Mouse (Mus musculus): ENCODE data around the gene Gsk3a.
A peak's percentile ranks its signal among the peaks of the same experiment; 100 is the strongest.

The Gsk3a gene

GRCm38 (mm10) chr7:25219756-25220456 lies 17.7 kb downstream of the Gsk3a start:
- DNase-seq: peak; percentile 97

- no peak for DNase-seq
Observed at GRCm38 (mm10) chr7:25219416-25219750, 18.3 kb downstream of the Gsk3a start.

GRCm38 (mm10) chr7:25218705-25219415 lies 18.8 kb downstream of the Gsk3a start:
- DNase-seq: peak; percentile 51

- DNase-seq: no peak
Observed at GRCm38 (mm10) chr7:25217653-25218395, 19.8 kb downstream of the Gsk3a start.

GRCm38 (mm10) chr7:25214172-25214571 lies 23.5 kb downstream of the Gsk3a start:
- DNase-seq: no peak

GRCm38 (mm10) chr7:25213099-25213498 lies 24.6 kb downstream of the Gsk3a start:
- DNase-seq: no peak

GRCm38 (mm10) chr7:25210482-25210881 lies 27.2 kb downstream of the Gsk3a start:
- no peak for DNase-seq

- DNase-seq: no peak
Observed at GRCm38 (mm10) chr7:25209161-25209622, 28.5 kb downstream of the Gsk3a start.

- DNase-seq: no peak
Observed at GRCm38 (mm10) chr7:25206094-25206830, 31.4 kb downstream of the Gsk3a start.

- no peak for DNase-seq
Observed at GRCm38 (mm10) chr7:25205355-25206093, 32.1 kb downstream of the Gsk3a start.

GRCm38 (mm10) chr7:25203624-25204023 lies 34.0 kb downstream of the Gsk3a start:
- DNase-seq: no peak

GRCm38 (mm10) chr7:25197384-25198018 lies 40.1 kb downstream of the Gsk3a start:
- DNase-seq: peak; percentile 31

- DNase-seq: no peak
Observed at GRCm38 (mm10) chr7:25196107-25196506, 41.5 kb downstream of the Gsk3a start.

GRCm38 (mm10) chr7:25195148-25195547 lies 42.5 kb downstream of the Gsk3a start:
- DNase-seq: no peak

- DNase-seq: no peak
Observed at GRCm38 (mm10) chr7:25192110-25192509, 45.5 kb downstream of the Gsk3a start.

- DNase-seq: no peak
Observed at GRCm38 (mm10) chr7:25190806-25191205, 46.8 kb downstream of the Gsk3a start.

- DNase-seq: peak; percentile 86
Observed at GRCm38 (mm10) chr7:25187662-25188650, 49.7 kb downstream of the Gsk3a start.

GRCm38 (mm10) chr7:25184091-25184490 lies 53.6 kb downstream of the Gsk3a start:
- no peak for DNase-seq

GRCm38 (mm10) chr7:25181814-25182213 lies 55.8 kb downstream of the Gsk3a start:
- DNase-seq: no peak

- DNase-seq: no peak
Observed at GRCm38 (mm10) chr7:25181331-25181790, 56.3 kb downstream of the Gsk3a start.
